Mouse (Mus musculus) cerebellum, adult 2 months (tissue): ENCODE data around the gene Igf2bp2. TPM values are rescaled to one million over a fixed set of nuclear protein-coding genes. Genes with fewer than 3 reads are reported as not detected.

Source experiments
- DNase-seq, 2 experiments: peaks; one replicate each; pipeline ENCODE4 v3.0.0; 2021
- H3K27ac ChIP-seq: fragments of 200-500 bp; 2 replicates; pipeline ENCODE4 v1.5.1; 2012; ENCODE audit warnings: low read length, control low read depth, inconsistent platforms; ENCODE audit not compliant: insufficient read depth
- H3K27me3 ChIP-seq: fragments of 200-500 bp; 2 replicates; pipeline ENCODE4 v1.6.1; 2012; ENCODE audit warnings: inconsistent platforms, mild to moderate bottlenecking, low read length, moderate library complexity; ENCODE audit not compliant: control insufficient read depth, insufficient read depth
- H3K4me1 ChIP-seq: fragments of 200-500 bp; 2 replicates; pipeline ENCODE4 v1.6.1; 2011; ENCODE audit warnings: low read length; ENCODE audit not compliant: control insufficient read depth, insufficient read depth
- H3K4me3 ChIP-seq: fragments of 200-500 bp; replicated peaks from 2 replicates; pipeline ENCODE3; 2011; ENCODE audit warnings: mild to moderate bottlenecking, low read depth, low read length, control low read depth; ENCODE audit not compliant: insufficient read depth
- CTCF ChIP-seq: fragments of 200-500 bp; IDR thresholded peaks from 2 replicates; pipeline ENCODE4 v1.5.1; 2011; ENCODE audit warnings: low read depth, mild to moderate bottlenecking, control low read depth, low read length, moderate library complexity, borderline replicate concordance; ENCODE audit not compliant: insufficient read depth
- POLR2A ChIP-seq: fragments of 200-500 bp; IDR thresholded peaks from 2 replicates; pipeline ENCODE4 v1.6.1; 2011; ENCODE audit warnings: low read length, control low read depth, borderline replicate concordance; ENCODE audit not compliant: insufficient read depth
- WGBS: fragments of 180-500 bp; shearing (Covaris S2); methylation state at CpG from one replicate; pipeline ENCODE4 v1.1.7; 2018; 5-methylcytosine and 5-hydroxymethylcytosine counted together
- polyA plus RNA-seq: library from polyadenylated mRNA; depleted of rRNA; stranded (reverse); fragments of >200 nt; gene quantifications from 2 replicates; pipeline ENCODE4 v1.2.3, GENCODE M21; 2012

Igf2bp2 gene
- polyA plus RNA-seq, 1 experiment = 0.23 TPM

- TF ChIP-seq CTCF = no peak
- no peak for TF ChIP-seq POLR2A
- Histone ChIP-seq H3K27ac (no peak overlapping the region), H3K4me3 (no peak overlapping the region), H3K4me1 (no peaks in the 10 kb centered on the region), H3K27me3 (no peaks in the 10 kb centered on the region)
- WGBS = 86% methylated on average over 3 of the region's 3 CpGs
- no peak for DNase-seq
These were observed 71.8 kb downstream of the Igf2bp2 start for GRCm38 (mm10) chr16:22091255-22091783.

GRCm38 (mm10) chr16:22085411-22085810 lies 77.7 kb downstream of the Igf2bp2 start:
- no peak overlapping the region for H3K27ac ChIP-seq
- TF ChIP-seq POLR2A (no peak), CTCF (no peak)
- 8% methylated on average over 4 of the region's 4 CpGs for WGBS
- no peak overlapping the region for H3K4me3 ChIP-seq
- no peaks in the 10 kb centered on the region for H3K4me1 ChIP-seq
- no peaks in the 10 kb centered on the region for H3K27me3 ChIP-seq
- DNase-seq = no peak

GRCm38 (mm10) chr16:22080125-22080710 lies 82.9 kb downstream of the Igf2bp2 start:
- 78% methylated on average over 12 of the region's 12 CpGs for WGBS
- Histone ChIP-seq H3K27ac (no peak overlapping the region), H3K27me3 (no peaks in the 10 kb centered on the region), H3K4me3 (no peak overlapping the region), H3K4me1 (no peaks in the 10 kb centered on the region)
- no peak for TF ChIP-seq POLR2A
- no peak for TF ChIP-seq CTCF
- no peak for DNase-seq

- Histone ChIP-seq H3K4me3 (no peak overlapping the region), H3K4me1 (no peaks in the 10 kb centered on the region), H3K27ac (no peak overlapping the region), H3K27me3 (no peaks in the 10 kb centered on the region)
- TF ChIP-seq POLR2A = no peak
- TF ChIP-seq CTCF = no peak
- 35% methylated on average over 4 of the region's 4 CpGs for WGBS
- DNase-seq = no peak
These were observed 86.5 kb downstream of the Igf2bp2 start for GRCm38 (mm10) chr16:22076620-22076941.

- 13% methylated on average over 5 of the region's 5 CpGs for WGBS
- DNase-seq = no peak
- no peaks in the 10 kb centered on the region for H3K4me1 ChIP-seq
- H3K27me3 ChIP-seq = no peaks in the 10 kb centered on the region
- no peak overlapping the region for H3K4me3 ChIP-seq
- no peak for TF ChIP-seq CTCF
- TF ChIP-seq POLR2A = no peak
- no peak overlapping the region for H3K27ac ChIP-seq
These were observed 87.1 kb downstream of the Igf2bp2 start for GRCm38 (mm10) chr16:22075829-22076619.

- no peaks in the 10 kb centered on the region for H3K4me1 ChIP-seq
- WGBS = 76% methylated on average over 6 of the region's 6 CpGs
- H3K4me3 ChIP-seq = no peak overlapping the region
- no peaks in the 10 kb centered on the region for H3K27me3 ChIP-seq
- DNase-seq = no peak
- no peak overlapping the region for H3K27ac ChIP-seq
- no peak for TF ChIP-seq POLR2A
- TF ChIP-seq CTCF = no peak
These were observed 88.0 kb downstream of the Igf2bp2 start for GRCm38 (mm10) chr16:22075067-22075466.

GRCm38 (mm10) chr16:22071361-22071760 lies 91.7 kb downstream of the Igf2bp2 start:
- Histone ChIP-seq H3K27me3 (no peaks in the 10 kb centered on the region), H3K4me1 (no peaks in the 10 kb centered on the region), H3K4me3 (no peak overlapping the region), H3K27ac (no peak overlapping the region)
- WGBS = 63% methylated on average over 7 of the region's 7 CpGs
- DNase-seq = no peak
- no peak for TF ChIP-seq POLR2A
- TF ChIP-seq CTCF = no peak

- Histone ChIP-seq H3K27ac (no peak overlapping the region), H3K4me1 (no peaks in the 10 kb centered on the region), H3K4me3 (no peak overlapping the region), H3K27me3 (no peaks in the 10 kb centered on the region)
- TF ChIP-seq CTCF (no peak), POLR2A (no peak)
- 36% methylated on average over 8 of the region's 8 CpGs for WGBS
- DNase-seq = no peak
These were observed 95.7 kb downstream of the Igf2bp2 start for GRCm38 (mm10) chr16:22067406-22067805.
